Mouse (Mus musculus) E14TG2a.4 (cell line): ENCODE results near the gene Serpind1.

Source experiments
- H3K27me3 ChIP-seq: 2 replicates; pipeline ENCODE4 v1.6.1; 2014; ENCODE audit warnings: low read length, control low read depth; ENCODE audit not compliant: insufficient read depth
- H3K36me3 ChIP-seq: 2 replicates; pipeline ENCODE4 v1.6.1; 2014; ENCODE audit warnings: low read length, control low read depth; ENCODE audit not compliant: insufficient read depth
- H3K4me1 ChIP-seq: replicated peaks from 2 replicates; pipeline ENCODE4 v1.6.1; 2014; ENCODE audit warnings: low read depth, low read length, control low read depth
- H3K4me3 ChIP-seq: replicated peaks from 2 replicates; pipeline ENCODE4 v1.5.1; 2014; ENCODE audit warnings: mild to moderate bottlenecking, low read length
- H3K9me3 ChIP-seq: 2 replicates; pipeline ENCODE4 v1.6.1; 2014; ENCODE audit warnings: low read length, control low read depth
- CTCF ChIP-seq: conservative IDR thresholded peaks from 2 replicates; pipeline ENCODE4 v1.5.1; 2014; ENCODE audit warnings: low read length
- NANOG ChIP-seq: IDR thresholded peaks from 2 replicates; pipeline ENCODE4 v1.6.1; 2014; ENCODE audit warnings: borderline replicate concordance, low read length, mixed read lengths
- POU5F1 ChIP-seq: IDR thresholded peaks from 2 replicates; pipeline ENCODE4 v1.6.1; 2014; ENCODE audit warnings: low read length, borderline replicate concordance

The Serpind1 gene

GRCm38 (mm10) chr16:17336089-17336488, 4.9 kb downstream of the Serpind1 start:
- Histone ChIP-seq H3K4me3 (no peak overlapping the region), H3K36me3 (peaks cover 12% of the 10 kb centered on the region; the same call in 1 of the 2 replicates), H3K4me1 (no peaks in the 10 kb centered on the region), H3K9me3 (no peaks in the 10 kb centered on the region), H3K27me3 (no peaks in the 10 kb centered on the region)
- no peak for TF ChIP-seq NANOG
- no peak for TF ChIP-seq CTCF
- no peak for TF ChIP-seq POU5F1

DNA sequence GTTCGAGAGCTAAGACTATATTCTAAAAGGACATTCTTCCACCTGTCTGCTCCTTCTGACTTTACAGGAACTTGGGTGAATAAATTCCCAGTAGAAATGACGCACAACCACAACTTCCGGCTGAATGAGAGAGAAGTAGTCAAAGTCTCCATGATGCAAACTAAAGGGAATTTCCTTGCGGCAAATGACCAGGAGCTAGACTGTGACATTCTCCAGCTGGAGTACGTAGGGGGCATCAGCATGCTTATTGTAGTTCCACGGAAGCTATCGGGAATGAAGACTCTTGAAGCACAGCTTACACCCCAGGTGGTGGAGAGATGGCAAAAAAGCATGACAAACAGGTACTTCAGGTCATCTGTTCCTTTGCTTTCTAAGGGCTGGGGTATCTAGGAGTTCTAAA, 8.5 kb downstream of the Serpind1 start:
- no peaks in the 10 kb centered on the region for H3K4me1 ChIP-seq
- TF ChIP-seq POU5F1 = no peak
- no peak for TF ChIP-seq CTCF
- no peak for TF ChIP-seq NANOG
- H3K9me3 ChIP-seq = no peaks in the 10 kb centered on the region
- H3K4me3 ChIP-seq = no peak overlapping the region
- H3K36me3 ChIP-seq = peaks cover 30% of the 10 kb centered on the region
- H3K27me3 ChIP-seq = no peaks in the 10 kb centered on the region

- H3K4me1 ChIP-seq = no peaks in the 10 kb centered on the region
- H3K9me3 ChIP-seq = no peaks in the 10 kb centered on the region
- peaks cover 30% of the 10 kb centered on the region for H3K36me3 ChIP-seq
- H3K4me3 ChIP-seq = no peak overlapping the region
- TF ChIP-seq NANOG = no peak
- no peak for TF ChIP-seq CTCF
- TF ChIP-seq POU5F1 = no peak
- H3K27me3 ChIP-seq = no peaks in the 10 kb centered on the region
Measured at GRCm38 (mm10) chr16:17340705-17341104, 9.5 kb downstream of the Serpind1 start.

DNA sequence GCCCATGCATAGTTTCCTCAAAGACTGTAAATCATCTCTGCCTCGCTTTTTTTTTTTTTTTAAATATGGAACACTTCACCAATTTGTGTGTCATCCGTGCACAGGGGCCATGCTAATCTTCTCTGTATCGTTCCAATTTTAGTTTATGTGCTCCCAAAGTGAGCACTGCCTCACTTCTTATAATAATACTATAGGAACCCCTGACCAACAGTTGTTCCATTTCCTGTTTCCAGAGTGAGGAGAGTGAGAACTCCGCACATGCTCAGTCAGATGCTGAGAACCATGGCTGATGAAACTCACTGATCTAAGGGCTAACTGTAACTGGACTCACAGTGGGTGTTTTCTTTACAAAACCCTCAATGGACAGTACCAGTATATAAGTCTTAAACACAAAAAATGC, 10.7 kb downstream of the Serpind1 start:
- TF ChIP-seq CTCF (no peak), NANOG (no peak), POU5F1 (no peak)
- Histone ChIP-seq H3K4me1 (no peaks in the 10 kb centered on the region), H3K36me3 (peaks cover 30% of the 10 kb centered on the region), H3K27me3 (no peaks in the 10 kb centered on the region), H3K4me3 (no peak overlapping the region), H3K9me3 (no peaks in the 10 kb centered on the region)

DNA sequence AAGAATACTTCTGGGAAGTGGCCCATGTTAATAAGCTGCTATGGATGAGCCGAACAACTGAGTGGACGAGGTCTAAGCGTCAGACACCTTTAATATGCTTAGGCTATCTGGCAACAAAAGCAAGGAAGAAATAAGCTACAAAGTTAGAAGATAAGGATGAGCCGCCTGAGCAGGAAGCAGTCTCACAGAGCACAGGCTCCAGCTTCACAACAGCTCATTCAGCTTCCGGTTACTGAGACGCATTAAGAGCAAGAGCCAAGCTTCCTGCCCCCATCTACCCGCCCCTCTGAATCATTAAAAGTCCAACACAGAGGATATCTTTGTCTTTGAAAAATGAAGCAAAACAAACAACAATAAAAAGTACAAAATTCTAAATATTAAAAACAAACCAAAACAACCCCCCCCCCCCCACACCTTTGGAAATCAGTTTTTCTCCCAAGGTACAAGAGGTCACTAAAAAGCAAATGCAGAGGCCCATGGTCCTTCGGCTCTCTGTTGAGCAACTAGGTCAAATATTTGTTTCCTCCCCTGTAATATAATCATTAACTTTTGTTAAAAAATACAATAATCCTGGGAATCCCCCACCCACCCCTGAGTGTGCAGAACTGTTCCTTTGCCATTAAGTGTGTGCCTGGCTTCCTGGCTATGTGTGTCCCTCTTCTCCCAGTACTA, 14.1 kb downstream of the Serpind1 start:
- TF ChIP-seq POU5F1 = no peak
- TF ChIP-seq CTCF = no peak
- no peak for TF ChIP-seq NANOG
- no peaks in the 10 kb centered on the region for H3K27me3 ChIP-seq
- no peaks in the 10 kb centered on the region for H3K9me3 ChIP-seq

DNA sequence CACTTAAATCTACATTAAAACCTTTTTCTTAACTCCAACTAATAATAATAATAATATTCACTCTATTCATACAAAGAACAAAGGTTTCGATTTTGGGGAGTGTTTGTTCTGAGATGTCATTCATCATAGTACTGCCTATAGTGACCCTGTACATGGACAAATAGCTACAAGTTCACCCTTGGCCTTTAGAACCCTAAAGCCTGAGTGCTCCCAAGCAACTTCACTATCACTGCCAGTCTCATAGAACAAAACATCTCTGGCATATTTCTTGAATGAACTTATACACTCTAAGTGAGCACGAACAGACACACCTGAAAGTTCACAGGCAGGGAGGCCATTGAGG, 14.6 kb downstream of the Serpind1 start:
- H3K27me3 ChIP-seq = no peaks in the 10 kb centered on the region
- H3K4me1 ChIP-seq = no peaks in the 10 kb centered on the region
- H3K9me3 ChIP-seq = no peaks in the 10 kb centered on the region
- TF ChIP-seq NANOG = no peak
- TF ChIP-seq POU5F1 = no peak
- TF ChIP-seq CTCF = no peak
- peaks cover 55% of the 10 kb centered on the region for H3K36me3 ChIP-seq
- no peak overlapping the region for H3K4me3 ChIP-seq

More for the DNA sequence above, 14.1 kb downstream of the Serpind1 start:
- Histone ChIP-seq H3K36me3 (peaks cover 50% of the 10 kb centered on the region), H3K4me1 (no peaks in the 10 kb centered on the region), H3K4me3 (no peak overlapping the region)

DNA sequence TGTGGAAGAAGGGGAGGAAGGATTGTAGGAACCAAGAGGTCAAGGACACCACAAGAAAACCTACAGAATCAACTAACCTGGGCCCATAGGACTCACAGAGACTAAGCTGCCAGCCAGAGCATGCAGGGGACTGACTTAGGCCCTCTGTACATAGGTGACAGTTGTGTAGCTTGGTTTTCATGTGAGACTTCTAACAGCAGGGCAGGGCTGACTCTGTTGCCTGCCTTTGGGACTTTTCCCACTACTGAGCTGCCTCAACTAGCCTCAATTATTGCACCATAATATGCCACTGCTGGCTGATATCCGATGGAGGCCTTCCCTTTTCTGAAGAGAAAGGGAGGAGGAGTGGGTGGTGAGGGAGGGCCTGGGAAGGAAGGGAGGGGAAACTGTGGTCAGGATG, 15.6 kb downstream of the Serpind1 start:
- peaks cover 65% of the 10 kb centered on the region for H3K36me3 ChIP-seq
- H3K4me3 ChIP-seq = no peak overlapping the region
- TF ChIP-seq POU5F1 = no peak
- no peak for TF ChIP-seq CTCF
- TF ChIP-seq NANOG = no peak
- no peaks in the 10 kb centered on the region for H3K9me3 ChIP-seq
- H3K4me1 ChIP-seq = no peaks in the 10 kb centered on the region
- no peaks in the 10 kb centered on the region for H3K27me3 ChIP-seq

- no peaks in the 10 kb centered on the region for H3K27me3 ChIP-seq
- TF ChIP-seq CTCF (no peak), POU5F1 (no peak), NANOG (no peak)
- peaks cover 62% of the 10 kb centered on the region for H3K36me3 ChIP-seq
- H3K9me3 ChIP-seq = no peaks in the 10 kb centered on the region
- peaks cover 7% of the 10 kb centered on the region; the same call in 1 of the 2 replicates for H3K4me1 ChIP-seq
- no peak overlapping the region for H3K4me3 ChIP-seq
Measured at GRCm38 (mm10) chr16:17356031-17356430, 24.9 kb downstream of the Serpind1 start.

GRCm38 (mm10) chr16:17358787-17359186, 27.6 kb downstream of the Serpind1 start:
- TF ChIP-seq CTCF (no peak), POU5F1 (no peak), NANOG (no peak)
- H3K4me3 ChIP-seq = no peak overlapping the region
- H3K27me3 ChIP-seq = no peaks in the 10 kb centered on the region
- H3K36me3 ChIP-seq = peaks cover 51% of the 10 kb centered on the region
- peaks cover 7% of the 10 kb centered on the region; the same call in 1 of the 2 replicates for H3K4me1 ChIP-seq
- H3K9me3 ChIP-seq = no peaks in the 10 kb centered on the region
